In genomic region chr10:80341491-80342304, GRCm38 (mm10) we compare ENCODE assay signal across 10 mouse cellular contexts. TPM values are rescaled to one million over a fixed set of nuclear protein-coding genes. Genes with fewer than 3 reads are reported as not detected.
DNase-seq lines count a peak whose midpoint lies in the region; ATAC-seq and TF ChIP-seq lines count a peak whose summit lies in the region.
"Had no signal": no experiment of that assay in that cellular context is flagged by ENCODE, and none has a peak within 500 bp of the region (broad histone marks: within the 10 kb centered on the region; RNA-seq: fewer than 3 reads in every experiment).

No protein-coding gene starts in this region.

- H3K4me2 ChIP-seq in midbrain, embryonic 15.5 days = peak overlapping the region; percentile 56

- H3K9me3 ChIP-seq in ES-E14 (ENCODE audit: control insufficient read depth, insufficient read depth, low read depth, low read length) = no peaks in the 10 kb centered on the region
- H3K9me3 ChIP-seq in midbrain, embryonic 15.5 days = no peaks in the 10 kb centered on the region

- peak overlapping the region; percentile 58 to 70 for H3K4me3 ChIP-seq in ES-E14 (ENCODE audit: insufficient read depth in 1 of 2, low read depth in 1 of 2, low read length in 2 of 2, poor library complexity in 1 of 2, severe bottlenecking in 1 of 2)
- peak overlapping the region; percentile 32 for H3K4me3 ChIP-seq in midbrain, embryonic 15.5 days

- WGBS in midbrain, embryonic 15.5 days = 2% methylated on average over 47 of the region's 47 CpGs

- no peaks in the 10 kb centered on the region for H3K36me3 ChIP-seq in ES-E14 (ENCODE audit: control insufficient read depth, insufficient read depth, low read length, poor library complexity, severe bottlenecking)
- no peaks in the 10 kb centered on the region for H3K36me3 ChIP-seq in midbrain, embryonic 15.5 days (replicated peaks)

- DNase-seq in heart, adult 11 months = peak; percentile 94
- no peak for DNase-seq in heart, adult 9 months (ENCODE audit: low spot score in 2 of 2)
- no peak for DNase-seq in ES-E14 (ENCODE audit: low read depth, low spot score)
- peak; percentile 53 for DNase-seq in induced T-regulatory cell, adult 2 months (ENCODE audit: low read depth)
- DNase-seq in Muller cell, postnatal 12 days (ENCODE audit: inconsistent ontology term) = no peak
- no peak for DNase-seq in adrenal gland, postnatal 36 days
- DNase-seq in ovary, postnatal 14 days (ENCODE audit: low spot score) = no peak
- DNase-seq: right cerebral cortex, adult 18-20 months had no signal

- ATAC-seq in midbrain, embryonic 15.5 days (replicated peaks) = peak; percentile 24; the same call in 1 of the 2 replicates

- no peak overlapping the region for H3K27ac ChIP-seq in ES-E14 (ENCODE audit: insufficient read depth, low read depth, low read length, poor library complexity, severe bottlenecking)
- H3K27ac ChIP-seq in midbrain, embryonic 15.5 days = no peak overlapping the region

- H3K4me1 ChIP-seq in ES-E14 (ENCODE audit: control insufficient read depth in 2 of 2, insufficient read depth in 2 of 2, low read length in 2 of 2, poor library complexity in 1 of 2) = peaks cover 2 to 33% of the 10 kb centered on the region in 2 experiments; a peak in 3 of 4 replicates
- H3K4me1 ChIP-seq in midbrain, embryonic 15.5 days = peaks cover 27% of the 10 kb centered on the region

- H3K9ac ChIP-seq in ES-E14 (ENCODE audit: insufficient read depth, low read depth, low read length, poor library complexity, severe bottlenecking) = no peak overlapping the region; the same call in 1 of the 2 replicates
- no peak overlapping the region for H3K9ac ChIP-seq in midbrain, embryonic 15.5 days

- in situ Hi-C loops in ES-E14 (cut with MboI; ENCODE audit: low sequenced_read_pairs in 2 of 2, unreplicated experiment in 2 of 2) = no loop called here

- peaks cover 65% of the 10 kb centered on the region for H3K27me3 ChIP-seq in midbrain, embryonic 15.5 days (replicated peaks)

TF ChIP-seq in ES-E14, 5 proteins besides CTCF, POLR2A, EP300 and RAD21:
- TF ChIP-seq ZNF384 (IDR thresholded peaks at IDR 0.05; ENCODE audit: low read depth, low read length) (no peak), ZC3H11A (IDR thresholded peaks at IDR 0.05; ENCODE audit: borderline replicate concordance, low read depth, low read length) (no peak), CHD2 (IDR thresholded peaks at IDR 0.05; ENCODE audit: low read depth, low read length) (no peak), HCFC1 (IDR thresholded peaks at IDR 0.05; ENCODE audit: borderline replicate concordance, insufficient read depth, low read length) (no peak), MAFK (IDR thresholded peaks at IDR 0.05; ENCODE audit: insufficient read depth, low read depth, low read length) (no peak)

RNA-seq across cellular contexts. Expression of gene Adamtsl5, which starts 6.5 kb away (rescaled TPM):
- total RNA-seq in ES-E14 (2012; rRNA removed) = 2.1 and 2.4 TPM in 2 replicates
- polyA plus RNA-seq in midbrain, embryonic 15.5 days (2015; fragmentation: Nextera tagmentation; extraction: Ambion mirVana) = 0.67 and 0.79 TPM in 2 replicates
- 1 to 10 TPM; 7.3 to 7.7 TPM for total RNA-seq in adrenal gland, postnatal 36 days (2021)

RNA-seq across cellular contexts. Expression of gene Reep6, which starts 11.9 kb away (rescaled TPM):
- 13.3 and 21.8 TPM in 2 replicates for total RNA-seq in ES-E14 (2012; rRNA removed)
- polyA plus RNA-seq in midbrain, embryonic 15.5 days (2015; fragmentation: Nextera tagmentation; extraction: Ambion mirVana) = 5.5 TPM in 2 replicates
- 10 to 100 TPM; 11.0 to 13.7 TPM for total RNA-seq in adrenal gland, postnatal 36 days (2021)

RNA-seq across cellular contexts. Expression of gene Pcsk4, which starts 12.4 kb away (rescaled TPM):
- 1.4 and 3.3 TPM in 2 replicates for total RNA-seq in ES-E14 (2012; rRNA removed)
- polyA plus RNA-seq in midbrain, embryonic 15.5 days (2015; fragmentation: Nextera tagmentation; extraction: Ambion mirVana) = 4.4 and 5.8 TPM in 2 replicates
- 1 to 10 TPM; 2.2 to 3.3 TPM for total RNA-seq in adrenal gland, postnatal 36 days (2021)

RNA-seq across cellular contexts. Expression of gene Plk5, which starts 14.6 kb away (rescaled TPM):
- 6.0 and 17.4 TPM in 2 replicates for total RNA-seq in ES-E14 (2012; rRNA removed)
- polyA plus RNA-seq in midbrain, embryonic 15.5 days (2015; fragmentation: Nextera tagmentation; extraction: Ambion mirVana) = 6.2 TPM in 2 replicates
- under 1 TPM in 1 of 2 experiments, not detected in 1; 0.26 TPM for total RNA-seq in adrenal gland, postnatal 36 days (2021)
- polyA plus RNA-seq: C2C12 had no signal

RNA-seq across cellular contexts. Expression of gene 2310011J03Rik, which starts 21.4 kb away (rescaled TPM):
- 29.6 and 33.4 TPM in 2 replicates for total RNA-seq in ES-E14 (2012; rRNA removed)
- 25.4 and 28.0 TPM in 2 replicates for polyA plus RNA-seq in midbrain, embryonic 15.5 days (2015; fragmentation: Nextera tagmentation; extraction: Ambion mirVana)
- total RNA-seq in adrenal gland, postnatal 36 days (2021) = 10 to 100 TPM; 24.6 to 32.0 TPM

Comparison
In these comparisons a context has a peak if more than half of its experiments do, and no peak if none do; other contexts are left out.
1. DNase-seq: peak in heart, adult 11 months (single experiment) and induced T-regulatory cell, adult 2 months (single experiment); none in heart, adult 9 months (0 of 2), ES-E14 (single experiment), Muller cell, postnatal 12 days (single experiment), adrenal gland, postnatal 36 days (0 of 2) and ovary, postnatal 14 days (single experiment).